17 mouse cellular contexts compared by ENCODE assay signal in the genomic region with DNA sequence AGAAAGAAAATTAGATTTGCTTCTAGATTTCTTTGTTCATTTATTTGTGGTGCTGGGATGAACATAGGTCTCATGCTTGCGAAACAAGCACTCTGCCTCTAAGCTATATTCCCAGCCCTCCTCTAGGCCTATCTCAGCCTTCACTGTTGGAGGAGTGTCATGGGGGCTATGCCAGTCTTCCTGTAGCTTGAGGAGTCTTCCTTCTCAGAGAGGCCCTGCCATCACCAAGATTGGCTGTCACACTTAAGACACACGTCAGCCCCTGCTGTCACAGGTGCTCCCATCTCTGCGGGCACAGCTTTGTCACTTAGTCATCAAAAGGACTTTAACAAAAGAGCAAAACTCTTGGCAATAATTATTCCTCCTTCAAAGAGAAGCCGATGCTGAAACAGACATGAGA.
"Had no signal": no experiment of that assay in that cellular context is flagged by ENCODE, and none has a peak within 500 bp of the region (broad histone marks: within the 10 kb centered on the region; RNA-seq: fewer than 3 reads in every experiment).

No protein-coding gene starts in this region.

- H3K36me3 ChIP-seq: midbrain, embryonic 10.5 days; midbrain, embryonic 12.5 days; neural tube, embryonic 13.5 days; neural tube, embryonic 15.5 days had no signal

- ATAC-seq: midbrain, embryonic 16.5 days had no signal

- H3K4me1 ChIP-seq: midbrain, embryonic 10.5 days; midbrain, embryonic 12.5 days; neural tube, embryonic 13.5 days had no signal

- H3K4me2 ChIP-seq: lung, embryonic 14.5 days; midbrain, embryonic 12.5 days; neural tube, embryonic 13.5 days; neural tube, embryonic 15.5 days had no signal

- H3K27me3 ChIP-seq: midbrain, embryonic 12.5 days; neural tube, embryonic 13.5 days; neural tube, embryonic 15.5 days had no signal

- H3K9ac ChIP-seq: lung, embryonic 14.5 days; midbrain, embryonic 12.5 days; neural tube, embryonic 13.5 days; neural tube, embryonic 15.5 days had no signal

- H3K27ac ChIP-seq: midbrain, embryonic 10.5 days; midbrain, embryonic 12.5 days; neural tube, embryonic 13.5 days; neural tube, embryonic 15.5 days had no signal

- H3K9me3 ChIP-seq: midbrain, embryonic 10.5 days; neural tube, embryonic 13.5 days; neural tube, embryonic 15.5 days had no signal

- H3K4me3 ChIP-seq: midbrain, embryonic 10.5 days; midbrain, embryonic 12.5 days; myocyte; neural tube, embryonic 13.5 days; neural tube, embryonic 15.5 days had no signal

- DNase-seq: lung, embryonic 14.5 days; lung, postnatal 10 days; lung, postnatal 4 days; midbrain, embryonic 14.5 days; retina, postnatal 1 day; right cerebral cortex, postnatal 25 days; right cerebral cortex, postnatal 4 days; spleen, adult 18-20 months; thymus, adult 18-20 months; thymus, postnatal 14 days; thymus, postnatal 36 days had no signal
